Mouse (Mus musculus): ENCODE data around the gene Smok2a.
A peak's percentile ranks its signal among the peaks of the same experiment; 100 is the strongest.
"Not testable (repeated sequence)": the region's sequence is repeated elsewhere in the genome, so short reads cannot be mapped to it uniquely, and the experiment has no call there.

The Smok2a gene

DNA sequence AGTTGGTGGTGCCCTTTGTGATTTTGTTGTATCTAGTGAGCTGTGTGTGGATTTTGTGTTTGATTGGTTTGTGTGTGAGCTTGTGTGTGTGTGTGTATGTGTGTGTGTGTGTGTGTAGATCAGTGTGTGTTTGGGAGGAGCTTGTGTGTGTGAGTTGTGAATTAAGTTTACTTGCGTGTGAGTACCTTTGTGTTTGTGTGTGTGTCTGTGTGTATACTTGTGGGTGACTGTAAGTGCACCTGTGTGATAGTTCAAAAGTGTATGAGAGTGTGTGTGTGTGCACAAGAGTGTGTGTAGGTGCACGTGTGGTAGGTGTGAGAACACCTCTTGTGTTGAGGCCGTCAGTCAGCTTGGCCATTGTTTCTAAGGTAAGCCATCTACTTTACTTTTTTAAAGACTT, at the start of gene Smok2a:
Gene Smok2a, plus strand, starts transcription at position 301 of the 400 bp plus-strand sequence.
- no peak for DNase-seq

DNA sequence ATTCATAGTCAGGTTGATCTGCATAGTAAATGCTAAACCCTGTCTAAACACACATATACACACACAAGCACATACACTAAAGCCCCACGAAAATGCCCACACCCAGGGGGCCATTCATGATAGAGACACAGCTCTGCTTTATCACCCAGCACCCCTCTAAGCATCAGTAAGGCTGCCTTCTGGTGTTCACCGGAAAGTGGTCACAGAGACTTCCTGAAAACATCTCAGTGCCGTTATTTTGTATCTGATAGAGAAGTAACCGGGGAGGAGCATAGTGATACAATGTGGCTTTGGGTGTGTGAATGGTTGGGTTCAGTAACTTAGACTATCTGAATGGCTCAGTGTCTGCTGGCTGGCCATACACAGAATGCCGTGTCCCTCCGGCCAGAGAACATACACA, 47.4 kb upstream of the Smok2a start:
- DNase-seq: not testable (repeated sequence)

- not testable (repeated sequence) for DNase-seq
Measured at GRCm38 (mm10) chr17:13174029-13174428, 47.0 kb upstream of the Smok2a start.

GRCm38 (mm10) chr17:13175609-13176008, 45.4 kb upstream of the Smok2a start:
- DNase-seq: not testable (repeated sequence)

- DNase-seq: not testable (repeated sequence)
Measured at GRCm38 (mm10) chr17:13177796-13178195, 43.2 kb upstream of the Smok2a start.

DNA sequence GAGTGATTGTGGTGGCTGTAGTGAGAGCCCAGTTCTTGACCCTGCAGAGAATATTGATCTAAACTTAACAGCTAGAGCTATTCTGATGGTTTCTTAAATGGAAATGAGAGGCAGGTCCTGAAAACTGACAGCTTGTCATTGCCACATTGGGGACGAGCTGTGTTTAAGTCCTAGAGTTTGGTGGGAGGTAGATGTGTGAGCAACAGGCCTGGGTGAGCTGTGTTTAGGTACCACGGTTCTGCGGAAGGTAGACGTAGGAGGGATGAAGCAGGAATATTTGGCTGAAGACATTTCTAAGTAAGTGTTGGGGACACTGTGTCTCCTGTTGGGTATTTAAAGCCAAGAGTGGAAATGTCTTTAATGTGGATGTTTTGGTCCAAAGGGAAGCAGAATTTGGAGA, 42.0 kb upstream of the Smok2a start:
- DNase-seq: not testable (repeated sequence)

- DNase-seq: not testable (repeated sequence)
Measured at GRCm38 (mm10) chr17:13180491-13180890, 40.5 kb upstream of the Smok2a start.

DNA sequence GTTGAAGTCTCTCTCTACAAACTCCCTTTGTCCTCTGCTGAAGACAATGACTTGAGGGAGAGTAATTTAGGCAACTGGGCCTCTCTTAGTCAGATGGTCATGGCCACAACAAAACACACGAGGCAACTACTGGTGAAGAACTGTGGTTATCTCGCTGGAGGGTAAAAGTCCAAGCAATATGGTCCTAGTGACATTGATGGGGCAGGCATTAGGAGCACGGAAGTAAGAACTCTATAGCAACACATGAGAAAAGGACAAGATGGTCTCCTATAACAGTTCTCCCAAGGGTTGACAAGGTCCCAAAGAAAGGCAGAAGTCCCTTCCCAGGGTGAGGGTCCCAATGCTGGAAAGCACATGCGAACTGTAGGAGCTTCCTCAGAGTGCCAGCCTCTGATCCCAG, 38.3 kb upstream of the Smok2a start:
- DNase-seq: not testable (repeated sequence)

- DNase-seq: not testable (repeated sequence)
Measured at GRCm38 (mm10) chr17:13184514-13184913, 36.5 kb upstream of the Smok2a start.

- not testable (repeated sequence) for DNase-seq
Measured at GRCm38 (mm10) chr17:13186541-13186940, 34.4 kb upstream of the Smok2a start.

DNA sequence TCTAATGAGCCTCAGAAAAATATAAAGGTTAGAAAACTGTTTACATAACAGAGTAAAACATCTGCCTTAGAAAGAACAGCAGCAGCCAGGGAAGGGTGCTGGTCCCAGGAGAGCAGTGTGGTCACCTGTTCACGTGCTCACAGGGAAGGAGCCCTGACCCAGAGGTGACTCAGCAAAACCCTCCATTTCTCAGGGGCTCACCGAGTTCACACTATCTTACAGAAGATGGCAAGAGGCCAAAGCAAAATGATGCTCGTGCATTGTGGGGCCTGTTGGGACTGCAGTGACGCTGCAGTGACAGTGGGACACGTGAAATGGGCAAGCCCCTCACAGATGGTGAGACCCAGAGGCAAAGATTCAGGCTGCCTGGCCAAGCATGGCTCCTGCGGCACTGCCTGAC, 33.4 kb upstream of the Smok2a start:
- not testable (repeated sequence) for DNase-seq

GRCm38 (mm10) chr17:13188846-13189245, 32.1 kb upstream of the Smok2a start:
- not testable (repeated sequence) for DNase-seq

- DNase-seq: not testable (repeated sequence)
Measured at GRCm38 (mm10) chr17:13190836-13191583, 30.0 kb upstream of the Smok2a start.

DNA sequence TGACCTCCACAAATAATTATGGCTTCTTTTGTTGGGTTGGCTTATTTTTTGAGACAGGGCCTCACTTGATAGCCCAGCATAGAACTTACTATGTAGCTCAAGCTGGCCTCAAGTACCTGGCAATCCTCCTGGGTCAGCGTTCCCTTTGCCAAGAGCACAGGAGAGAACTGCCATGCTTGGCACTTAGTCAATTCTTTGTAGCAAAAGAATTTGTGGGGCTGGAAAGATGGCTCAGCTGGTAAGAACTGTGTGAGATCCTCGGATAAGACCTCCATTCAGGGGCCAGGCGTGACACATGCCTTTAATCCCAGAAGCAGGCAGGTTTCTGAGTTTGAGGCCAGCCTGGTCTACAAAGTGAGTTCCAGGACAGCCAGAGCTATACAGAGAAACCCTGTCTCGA, 24.5 kb upstream of the Smok2a start:
- DNase-seq: peak in 1 of 2 experiments; percentile 43

- DNase-seq: not testable (repeated sequence)
Measured at GRCm38 (mm10) chr17:13198812-13199211, 22.2 kb upstream of the Smok2a start.

- DNase-seq: not testable (repeated sequence)
Measured at GRCm38 (mm10) chr17:13199880-13200409, 21.0 kb upstream of the Smok2a start.

GRCm38 (mm10) chr17:13201551-13201950, 19.4 kb upstream of the Smok2a start:
- not testable (repeated sequence) for DNase-seq

DNA sequence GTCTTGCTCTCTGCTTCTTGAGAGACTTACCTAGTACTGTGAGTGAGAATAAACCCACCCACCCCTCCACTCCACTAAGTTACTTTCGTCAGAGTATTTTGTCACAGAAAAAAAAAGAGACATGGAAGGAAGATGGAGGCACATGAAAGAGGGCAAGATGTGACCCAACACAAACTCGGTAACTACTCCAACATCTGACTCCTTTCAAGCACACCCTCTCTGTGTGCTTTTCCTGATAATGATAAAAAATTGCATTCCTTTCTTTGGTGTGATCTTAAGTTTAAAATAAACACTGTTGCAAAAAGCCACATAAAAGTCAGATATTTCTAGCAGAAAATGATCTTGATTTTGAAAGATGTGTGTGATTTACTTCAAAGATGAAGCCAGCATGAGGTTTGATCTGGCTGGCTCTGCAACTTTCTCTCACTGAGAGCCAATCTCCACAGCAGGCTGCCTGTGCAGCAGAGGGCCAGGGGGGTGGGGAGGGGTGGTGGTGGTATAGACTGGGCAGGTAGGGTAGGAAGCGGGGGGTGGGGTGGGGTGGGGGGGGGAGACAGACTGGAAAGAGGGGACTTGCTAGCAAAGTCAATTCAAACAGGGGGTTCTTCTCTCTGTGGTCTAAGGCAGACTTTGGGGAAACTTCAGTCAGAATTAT, 18.4 kb upstream of the Smok2a start:
- not testable (repeated sequence) for DNase-seq

DNA sequence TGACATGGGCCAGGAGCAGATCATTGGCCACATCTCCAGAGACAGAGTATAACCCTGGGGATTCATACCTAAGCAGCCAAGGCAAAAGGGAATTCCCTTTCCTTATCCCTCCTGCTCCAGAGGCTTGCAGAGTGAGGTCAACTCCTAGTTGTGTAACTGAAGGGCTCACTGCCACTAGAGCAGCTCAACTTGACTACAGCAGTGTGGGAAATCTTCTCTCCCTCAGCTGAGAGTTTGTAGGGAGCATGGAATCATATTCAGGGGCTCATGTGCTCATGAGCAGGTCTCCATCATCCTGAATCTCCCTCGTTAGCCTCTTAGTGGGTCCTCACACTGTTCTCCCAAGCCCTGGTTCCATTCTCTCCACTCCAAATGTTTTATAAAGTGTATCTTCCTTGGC, 15.7 kb upstream of the Smok2a start:
- DNase-seq: not testable (repeated sequence)

DNA sequence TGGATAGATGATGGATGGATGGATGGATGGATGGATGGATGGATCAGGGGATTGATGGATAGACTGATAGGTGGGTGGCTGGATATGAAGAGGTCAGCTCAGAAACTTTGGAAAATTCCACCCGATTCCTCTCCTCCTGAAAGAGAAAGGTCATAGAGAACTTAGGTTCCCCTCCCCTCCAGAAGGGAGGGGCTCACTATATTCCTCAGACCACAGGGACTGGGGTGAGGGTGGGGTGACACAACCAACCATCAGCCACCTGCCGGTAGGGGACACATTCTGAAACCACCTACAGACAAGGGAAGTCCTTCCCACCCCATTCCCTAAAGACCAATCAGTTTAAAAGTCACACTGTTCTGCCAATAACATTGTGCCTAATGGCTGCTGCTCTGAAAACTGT, 14.5 kb upstream of the Smok2a start:
- no peak for DNase-seq

DNA sequence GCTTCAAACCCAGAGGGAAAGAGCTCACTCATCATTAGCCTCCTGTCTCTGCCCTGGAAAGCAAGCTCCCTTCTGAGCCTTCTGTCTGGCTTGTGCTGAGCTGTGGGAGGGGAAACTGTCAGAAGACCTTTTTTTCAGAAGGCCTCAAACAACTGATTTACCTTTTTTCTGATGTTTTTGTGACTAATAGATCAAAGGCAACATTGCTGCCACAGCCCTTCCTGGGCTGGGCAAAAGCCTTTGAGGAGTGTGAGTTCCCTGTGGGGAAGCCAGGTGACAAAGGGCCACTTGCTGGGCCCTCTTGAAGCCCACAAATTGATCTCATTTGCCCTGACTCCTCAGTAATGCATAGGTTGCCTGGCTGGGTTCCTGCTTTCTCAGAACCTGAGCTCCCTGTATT, 12.5 kb upstream of the Smok2a start:
- not testable (repeated sequence) for DNase-seq

DNA sequence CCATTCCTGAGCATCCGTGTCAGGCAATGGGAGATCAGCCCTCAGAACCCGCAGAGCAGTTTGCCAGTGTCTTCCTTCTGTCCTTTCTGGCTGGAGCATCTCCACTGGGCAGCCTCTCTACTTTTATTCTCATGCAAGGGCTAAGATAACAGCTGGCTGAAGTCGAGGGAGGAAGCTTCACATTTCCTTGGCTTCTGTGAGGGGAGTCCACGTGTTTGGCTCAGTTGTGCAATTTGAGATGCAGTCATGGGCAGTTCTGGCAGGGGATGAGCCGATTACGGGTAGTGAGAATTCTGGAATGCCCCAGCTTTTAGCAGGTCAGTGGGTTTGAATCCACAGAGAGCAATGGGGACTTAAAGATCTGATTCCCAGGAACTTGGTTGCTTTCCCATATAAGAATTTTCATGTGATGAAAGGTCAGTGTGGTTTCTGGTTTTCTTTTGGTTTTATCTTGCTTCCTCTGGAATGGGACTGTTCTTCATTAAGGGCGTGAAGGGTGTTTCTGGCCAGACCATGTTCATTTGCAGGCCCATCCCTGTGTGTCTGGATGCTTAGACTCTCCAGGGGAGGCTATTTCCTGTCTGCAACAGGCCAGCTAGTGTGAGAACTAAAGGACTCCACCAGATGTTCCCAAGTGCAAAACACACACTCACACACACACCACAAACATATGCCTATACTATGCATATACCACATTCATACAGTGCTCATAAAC, 8.7 kb upstream of the Smok2a start:
- peak; percentile 64 to 74 for DNase-seq

- no peak for DNase-seq
Measured at GRCm38 (mm10) chr17:13214169-13214568, 6.8 kb upstream of the Smok2a start.

Measured in lung, adult 18-20 months (tissue).